Mouse (Mus musculus) layer of hippocampus, postnatal 25 days (tissue): Measurements from ENCODE around the gene Slc45a3. TPM values are rescaled to one million over a fixed set of nuclear protein-coding genes. Genes with fewer than 3 reads are reported as not detected.

Source experiments
- DNase-seq, 2 experiments: peaks; one replicate each; pipeline ENCODE4 v3.0.0; 2022; ENCODE audit warnings: mixed read lengths in 2 of 2, low spot score in 1 of 2; ENCODE audit errors: extremely low spot score in 1 of 2
- total RNA-seq, 2 experiments: library from RNA; stranded (reverse); gene quantifications; 2 replicates each; pipeline ENCODE4 v1.2.3; 2021

The Slc45a3 gene
- total RNA-seq, 2 experiments from 2014 or later, result 2.4 TPM

- DNase-seq, result no peak
These were observed 1.3 kb downstream of the Slc45a3 start for GRCm38 (mm10) chr1:131964100-131964499.

GRCm38 (mm10) chr1:131964580-131964979, 1.8 kb downstream of the Slc45a3 start:
- no peak for DNase-seq

- no peak for DNase-seq
These were observed 3.1 kb downstream of the Slc45a3 start for GRCm38 (mm10) chr1:131965818-131966217.

- DNase-seq, result no peak
These were observed 4.6 kb downstream of the Slc45a3 start for GRCm38 (mm10) chr1:131967336-131967735.

GRCm38 (mm10) chr1:131968556-131968955, 5.8 kb downstream of the Slc45a3 start:
- DNase-seq, result no peak

GRCm38 (mm10) chr1:131968983-131969382, 6.2 kb downstream of the Slc45a3 start:
- DNase-seq, result no peak

GRCm38 (mm10) chr1:131969825-131970224, 7.1 kb downstream of the Slc45a3 start:
- no peak for DNase-seq

GRCm38 (mm10) chr1:131970322-131970660, 7.5 kb downstream of the Slc45a3 start:
- DNase-seq, result no peak

GRCm38 (mm10) chr1:131970661-131971520, 8.1 kb downstream of the Slc45a3 start:
- DNase-seq, result no peak

- DNase-seq, result no peak
These were observed 9.2 kb downstream of the Slc45a3 start for GRCm38 (mm10) chr1:131971771-131972497.

GRCm38 (mm10) chr1:131972498-131973334, 9.9 kb downstream of the Slc45a3 start:
- no peak for DNase-seq

GRCm38 (mm10) chr1:131973991-131974390, 11.2 kb downstream of the Slc45a3 start:
- DNase-seq, result no peak

GRCm38 (mm10) chr1:131976886-131977285, 14.1 kb downstream of the Slc45a3 start:
- DNase-seq, result no peak

GRCm38 (mm10) chr1:131980471-131980870, 17.7 kb downstream of the Slc45a3 start:
- DNase-seq, result no peak

GRCm38 (mm10) chr1:131981378-131982013, 18.7 kb downstream of the Slc45a3 start:
- peak; percentile 54 to 80 for DNase-seq

GRCm38 (mm10) chr1:131982907-131983306, 20.1 kb downstream of the Slc45a3 start:
- DNase-seq, result peak; percentile 63 to 81

- DNase-seq, result no peak
These were observed 21.0 kb downstream of the Slc45a3 start for GRCm38 (mm10) chr1:131983806-131984205.

- no peak for DNase-seq
These were observed 24.7 kb downstream of the Slc45a3 start for GRCm38 (mm10) chr1:131987432-131987831.

GRCm38 (mm10) chr1:131989476-131989875, 26.7 kb downstream of the Slc45a3 start:
- no peak for DNase-seq

GRCm38 (mm10) chr1:131990083-131990760, 27.5 kb downstream of the Slc45a3 start:
- DNase-seq, result no peak
